Mouse (Mus musculus): ENCODE data around the gene Rhbg. TPM values are rescaled to one million over a fixed set of nuclear protein-coding genes. Genes with fewer than 3 reads are reported as not detected.

Rhbg gene
- polyA plus RNA-seq, 1 experiment from 2014 or later = 0.21 TPM

- H3K9me3 ChIP-seq (ENCODE audit: control insufficient read depth, low read length) = no peaks in the 10 kb centered on the region
- peak overlapping the region; percentile 74 for H3K9ac ChIP-seq (replicated peaks; ENCODE audit: low read length)
- peak overlapping the region; percentile 59 for H3K4me2 ChIP-seq (ENCODE audit: low read length)
- peaks cover 35% of the 10 kb centered on the region for H3K27me3 ChIP-seq (ENCODE audit: control insufficient read depth, insufficient read depth, low read length)
- peak overlapping the region; percentile 55 for H3K4me3 ChIP-seq (replicated peaks; ENCODE audit: low read depth, low read length)
- H3K27ac ChIP-seq (replicated peaks; ENCODE audit: low read depth, low read length) = peak overlapping the region; percentile 88
- DNase-seq = no peak
- H3K36me3 ChIP-seq (ENCODE audit: control insufficient read depth, insufficient read depth, low read length) = peaks cover 7% of the 10 kb centered on the region; the same call in 1 of the 2 replicates
- peak; percentile 2; the same call in 1 of the 2 replicates for ATAC-seq (ENCODE audit: low FRiP score, low TSS enrichment)
- WGBS = 3% methylated on average over 3 of the region's 3 CpGs
- H3K4me1 ChIP-seq (ENCODE audit: control insufficient read depth, insufficient read depth, low read length) = peaks cover 47% of the 10 kb centered on the region
Observed at GRCm38 (mm10) chr3:88206500-88206899, 48.0 kb downstream of the Rhbg start.

GRCm38 (mm10) chr3:88205563-88206491 lies 48.7 kb downstream of the Rhbg start:
- Histone ChIP-seq H3K36me3 (ENCODE audit: control insufficient read depth, insufficient read depth, low read length) (peaks cover 5% of the 10 kb centered on the region; the same call in 1 of the 2 replicates), H3K9ac (replicated peaks; ENCODE audit: low read length) (0 out of 2 replicates have a peak overlapping the region, but pooled peaks have one; percentile 74), H3K9me3 (ENCODE audit: control insufficient read depth, low read length) (no peaks in the 10 kb centered on the region), H3K4me1 (ENCODE audit: control insufficient read depth, insufficient read depth, low read length) (peaks cover 49% of the 10 kb centered on the region), H3K4me2 (ENCODE audit: low read length) (peak overlapping the region; percentile 59), H3K27me3 (ENCODE audit: control insufficient read depth, insufficient read depth, low read length) (peaks cover 33% of the 10 kb centered on the region), H3K27ac (replicated peaks; ENCODE audit: low read depth, low read length) (peak overlapping the region; percentile 88), H3K4me3 (replicated peaks; ENCODE audit: low read depth, low read length) (peak overlapping the region; percentile 55)
- DNase-seq (peak; percentile 78), ATAC-seq (ENCODE audit: low FRiP score, low TSS enrichment) (peak; percentile 67)
- 1% methylated on average over 8 of the region's 8 CpGs for whole genome bisulfite sequencing

- H3K36me3 ChIP-seq (ENCODE audit: control insufficient read depth, insufficient read depth, low read length) = no peaks in the 10 kb centered on the region
- H3K27me3 ChIP-seq (ENCODE audit: control insufficient read depth, insufficient read depth, low read length) = peaks cover 30% of the 10 kb centered on the region
- no peak overlapping the region for H3K9ac ChIP-seq (replicated peaks; ENCODE audit: low read length)
- 11% methylated on average over 4 of the region's 4 CpGs for WGBS
- H3K4me2 ChIP-seq (ENCODE audit: low read length) = peak overlapping the region; percentile 59
- DNase-seq (no peak), ATAC-seq (ENCODE audit: low FRiP score, low TSS enrichment) (peak; percentile 17)
- H3K27ac ChIP-seq (replicated peaks; ENCODE audit: low read depth, low read length) = peak overlapping the region; percentile 88
- peaks cover 47% of the 10 kb centered on the region for H3K4me1 ChIP-seq (ENCODE audit: control insufficient read depth, insufficient read depth, low read length)
- no peak overlapping the region for H3K4me3 ChIP-seq (replicated peaks; ENCODE audit: low read depth, low read length)
- no peaks in the 10 kb centered on the region for H3K9me3 ChIP-seq (ENCODE audit: control insufficient read depth, low read length)
Observed at GRCm38 (mm10) chr3:88205176-88205562, 49.3 kb downstream of the Rhbg start.

GRCm38 (mm10) chr3:88204751-88205150 lies 49.8 kb downstream of the Rhbg start:
- peak; percentile 47 for DNase-seq
- Histone ChIP-seq H3K36me3 (ENCODE audit: control insufficient read depth, insufficient read depth, low read length) (no peaks in the 10 kb centered on the region), H3K9ac (replicated peaks; ENCODE audit: low read length) (no peak overlapping the region), H3K4me1 (ENCODE audit: control insufficient read depth, insufficient read depth, low read length) (peaks cover 44% of the 10 kb centered on the region), H3K4me3 (replicated peaks; ENCODE audit: low read depth, low read length) (no peak overlapping the region), H3K27ac (replicated peaks; ENCODE audit: low read depth, low read length) (peak overlapping the region; percentile 88), H3K27me3 (ENCODE audit: control insufficient read depth, insufficient read depth, low read length) (peaks cover 29% of the 10 kb centered on the region), H3K9me3 (ENCODE audit: control insufficient read depth, low read length) (no peaks in the 10 kb centered on the region), H3K4me2 (ENCODE audit: low read length) (peak overlapping the region; percentile 59)
- 17% methylated on average over 1 of the region's 1 CpGs for WGBS
- no peak for ATAC-seq (ENCODE audit: low FRiP score, low TSS enrichment)

GRCm38 (mm10) chr3:88203999-88204700 lies 50.4 kb downstream of the Rhbg start:
- peak overlapping the region; percentile 88 for H3K27ac ChIP-seq (replicated peaks; ENCODE audit: low read depth, low read length)
- H3K9ac ChIP-seq (replicated peaks; ENCODE audit: low read length) = no peak overlapping the region

GRCm38 (mm10) chr3:88203456-88203855 lies 51.1 kb downstream of the Rhbg start:
- Histone ChIP-seq H3K36me3 (ENCODE audit: control insufficient read depth, insufficient read depth, low read length) (no peaks in the 10 kb centered on the region), H3K9ac (replicated peaks; ENCODE audit: low read length) (no peak overlapping the region), H3K9me3 (ENCODE audit: control insufficient read depth, low read length) (no peaks in the 10 kb centered on the region), H3K4me3 (replicated peaks; ENCODE audit: low read depth, low read length) (peak overlapping the region; percentile 12; the same call in 1 of the 2 replicates), H3K27me3 (ENCODE audit: control insufficient read depth, insufficient read depth, low read length) (peaks cover 32% of the 10 kb centered on the region), H3K4me2 (ENCODE audit: low read length) (peak overlapping the region; percentile 1; the same call in 1 of the 2 replicates), H3K4me1 (ENCODE audit: control insufficient read depth, insufficient read depth, low read length) (peaks cover 49% of the 10 kb centered on the region), H3K27ac (replicated peaks; ENCODE audit: low read depth, low read length) (peak overlapping the region; percentile 88)
- DNase-seq = no peak
- 8% methylated on average over 5 of the region's 5 CpGs for WGBS
- no peak for ATAC-seq (ENCODE audit: low FRiP score, low TSS enrichment)

More at GRCm38 (mm10) chr3:88203999-88204700, 50.4 kb downstream of the Rhbg start:
- Histone ChIP-seq H3K27me3 (ENCODE audit: control insufficient read depth, insufficient read depth, low read length) (peaks cover 33% of the 10 kb centered on the region), H3K4me1 (ENCODE audit: control insufficient read depth, insufficient read depth, low read length) (peaks cover 44% of the 10 kb centered on the region), H3K4me2 (ENCODE audit: low read length) (peak overlapping the region; percentile 1), H3K36me3 (ENCODE audit: control insufficient read depth, insufficient read depth, low read length) (no peaks in the 10 kb centered on the region), H3K9me3 (ENCODE audit: control insufficient read depth, low read length) (no peaks in the 10 kb centered on the region), H3K4me3 (replicated peaks; ENCODE audit: low read depth, low read length) (no peak overlapping the region)
- 7% methylated on average over 7 of the region's 7 CpGs for WGBS
- DNase-seq (peak; percentile 18), ATAC-seq (ENCODE audit: low FRiP score, low TSS enrichment) (no peak)

- ATAC-seq (ENCODE audit: low FRiP score, low TSS enrichment) (no peak), DNase-seq (peak; percentile 29)
- no peaks in the 10 kb centered on the region for H3K9me3 ChIP-seq (ENCODE audit: control insufficient read depth, low read length)
- H3K4me3 ChIP-seq (replicated peaks; ENCODE audit: low read depth, low read length) = peak overlapping the region; percentile 12; the same call in 1 of the 2 replicates
- no peaks in the 10 kb centered on the region for H3K36me3 ChIP-seq (ENCODE audit: control insufficient read depth, insufficient read depth, low read length)
- H3K27me3 ChIP-seq (ENCODE audit: control insufficient read depth, insufficient read depth, low read length) = peaks cover 30% of the 10 kb centered on the region
- H3K27ac ChIP-seq (replicated peaks; ENCODE audit: low read depth, low read length) = peak overlapping the region; percentile 88
- H3K4me2 ChIP-seq (ENCODE audit: low read length) = peak overlapping the region; percentile 86
- 11% methylated on average over 6 of the region's 6 CpGs for WGBS
- H3K4me1 ChIP-seq (ENCODE audit: control insufficient read depth, insufficient read depth, low read length) = peaks cover 53% of the 10 kb centered on the region
- 0 out of 2 replicates have a peak overlapping the region, but pooled peaks have one; percentile 20 for H3K9ac ChIP-seq (replicated peaks; ENCODE audit: low read length)
Observed at GRCm38 (mm10) chr3:88202986-88203385, 51.5 kb downstream of the Rhbg start.

- Histone ChIP-seq H3K4me1 (ENCODE audit: control insufficient read depth, insufficient read depth, low read length) (peaks cover 50% of the 10 kb centered on the region), H3K27me3 (ENCODE audit: control insufficient read depth, insufficient read depth, low read length) (peaks cover 31% of the 10 kb centered on the region), H3K9ac (replicated peaks; ENCODE audit: low read length) (no peak overlapping the region; the same call in 1 of the 2 replicates), H3K27ac (replicated peaks; ENCODE audit: low read depth, low read length) (no peak overlapping the region), H3K4me2 (ENCODE audit: low read length) (peak overlapping the region; percentile 86), H3K4me3 (replicated peaks; ENCODE audit: low read depth, low read length) (peak overlapping the region; percentile 46; the same call in 1 of the 2 replicates), H3K9me3 (ENCODE audit: control insufficient read depth, low read length) (no peaks in the 10 kb centered on the region), H3K36me3 (ENCODE audit: control insufficient read depth, insufficient read depth, low read length) (no peaks in the 10 kb centered on the region)
- WGBS = 16% methylated on average over 5 of the region's 5 CpGs
- ATAC-seq (ENCODE audit: low FRiP score, low TSS enrichment) (no peak), DNase-seq (peak; percentile 7)
Observed at GRCm38 (mm10) chr3:88201640-88202039, 52.9 kb downstream of the Rhbg start.

All from midbrain, embryonic 14.5 days (tissue).